Mouse (Mus musculus) effector memory CD4-positive, alpha-beta T cell, adult 7 months (primary cell): Measurements from ENCODE around the gene Gm21094. TPM values are rescaled to one million over a fixed set of nuclear protein-coding genes. Genes with fewer than 3 reads are reported as not detected.

Experiments used
- polyA plus RNA-seq: library from polyadenylated mRNA; unstranded; fragments of 100-300 nt; shearing (Covaris generic); gene quantifications from one replicate; pipeline ENCODE4 v1.2.1, GENCODE M21; 2017

Gene Gm21094
- not detected for polyA plus RNA-seq

GRCm38 (mm10) chrY:32620343-32620742 lies at the start of gene Gm21094:
TSS of gene Gm21094 (minus strand) at chrY:32620443.

